Mouse (Mus musculus): ENCODE results near the gene Shmt1.

GRCm38 (mm10) chr11:60823771-60824170 lies 12.3 kb upstream of the Shmt1 start:
- TF ChIP-seq POLR2A (IDR thresholded peaks at IDR 0.05; ENCODE audit: extremely low read depth, insufficient read depth, low read length) (no peak), CTCF (IDR thresholded peaks at IDR 0.05; ENCODE audit: extremely low read depth, insufficient read depth, low read length) (no peak)
